ENCODE assay signal across 9 mouse cellular contexts in genomic region chr17:27512619-27513161, GRCm38 (mm10). TPM values are rescaled to one million over a fixed set of nuclear protein-coding genes. Genes with fewer than 3 reads are reported as not detected.
DNase-seq lines count a peak whose midpoint lies in the region; ATAC-seq and TF ChIP-seq lines count a peak whose summit lies in the region.
"Had no signal": no experiment of that assay in that cellular context is flagged by ENCODE, and none has a peak within 500 bp of the region (broad histone marks: within the 10 kb centered on the region; RNA-seq: fewer than 3 reads in every experiment).

No protein-coding gene starts in this region.

- no peak overlapping the region for H3K27ac ChIP-seq in testis, adult 2 months (ENCODE audit: control insufficient read depth, insufficient read depth, low read depth, low read length)
- peak overlapping the region; percentile 66 for H3K27ac ChIP-seq in hindbrain, embryonic 14.5 days
- peak overlapping the region; percentile 53 for H3K27ac ChIP-seq in midbrain, embryonic 16.5 days (ENCODE audit: low read length)

- H3K4me2 ChIP-seq in hindbrain, embryonic 14.5 days (replicated peaks): peak overlapping the region; percentile 97
- H3K4me2 ChIP-seq in midbrain, embryonic 16.5 days (ENCODE audit: low read length): peak overlapping the region; percentile 68

- H3K9ac ChIP-seq in hindbrain, embryonic 14.5 days: peak overlapping the region; percentile 78
- peak overlapping the region; percentile 89 for H3K9ac ChIP-seq in midbrain, embryonic 16.5 days (ENCODE audit: low read depth, low read length)

- TF ChIP-seq CTCF in testis, adult 2 months (IDR thresholded peaks at IDR 0.05; ENCODE audit: control insufficient read depth, insufficient read depth, insufficient replicate concordance, low read depth, low read length): no peak

- peak overlapping the region; percentile 46 for H3K4me3 ChIP-seq in testis, adult 2 months (ENCODE audit: control insufficient read depth, low read depth, low read length)
- H3K4me3 ChIP-seq in hindbrain, embryonic 14.5 days (replicated peaks; ENCODE audit: low read length): peak overlapping the region; percentile 70
- peak overlapping the region; percentile 58 for H3K4me3 ChIP-seq in midbrain, embryonic 16.5 days (ENCODE audit: low read depth, low read length)

- TF ChIP-seq POLR2A in testis, adult 2 months (IDR thresholded peaks at IDR 0.05; ENCODE audit: control insufficient read depth, low read depth, low read length): no peak

- no peaks in the 10 kb centered on the region for H3K27me3 ChIP-seq in testis, adult 2 months (ENCODE audit: control insufficient read depth, insufficient read depth, low read length)
- peaks cover 16% of the 10 kb centered on the region for H3K27me3 ChIP-seq in hindbrain, embryonic 14.5 days (ENCODE audit: control insufficient read depth, insufficient read depth, low read length)
- no peaks in the 10 kb centered on the region for H3K27me3 ChIP-seq in midbrain, embryonic 16.5 days (ENCODE audit: control insufficient read depth, insufficient read depth, low read depth, low read length)

- ATAC-seq in frontal cortex, adult (ENCODE audit: low TSS enrichment): peak; percentile 15; the same call in 1 of the 2 replicates
- no peak for ATAC-seq in hindbrain, embryonic 14.5 days (ENCODE audit: low FRiP score)
- 0 out of 2 replicates have a peak, but pooled peaks have one; percentile 12 for ATAC-seq in midbrain, embryonic 16.5 days

- H3K4me1 ChIP-seq in testis, adult 2 months (ENCODE audit: control insufficient read depth, insufficient read depth, low read length): peaks cover 11% of the 10 kb centered on the region
- H3K4me1 ChIP-seq in hindbrain, embryonic 14.5 days (replicated peaks; ENCODE audit: control insufficient read depth, insufficient read depth, low read length): peaks cover 16% of the 10 kb centered on the region
- H3K4me1 ChIP-seq in midbrain, embryonic 16.5 days (ENCODE audit: control insufficient read depth, insufficient read depth, low read length): peaks cover 17% of the 10 kb centered on the region

- H3K36me3 ChIP-seq in testis, adult 2 months (ENCODE audit: control insufficient read depth, insufficient read depth, low read length): no peaks in the 10 kb centered on the region
- no peaks in the 10 kb centered on the region for H3K36me3 ChIP-seq in hindbrain, embryonic 14.5 days (replicated peaks; ENCODE audit: control insufficient read depth, insufficient read depth)
- H3K36me3 ChIP-seq in midbrain, embryonic 16.5 days (ENCODE audit: control insufficient read depth, insufficient read depth, low read length): no peaks in the 10 kb centered on the region

- DNase-seq in frontal cortex, postnatal 36 days (ENCODE audit: low spot score in 2 of 2): no peak
- no peak for DNase-seq in testis, postnatal 14 days (ENCODE audit: low spot score)
- no peak for DNase-seq in hindbrain, embryonic 14.5 days (ENCODE audit: low spot score)
- no peak for DNase-seq in gastrocnemius, postnatal 4 days (ENCODE audit: low spot score in 2 of 2)
- no peak for DNase-seq in spleen, adult 12 weeks (ENCODE audit: low spot score)

- no peaks in the 10 kb centered on the region for H3K9me3 ChIP-seq in hindbrain, embryonic 14.5 days (ENCODE audit: control insufficient read depth, low read length)
- no peaks in the 10 kb centered on the region for H3K9me3 ChIP-seq in midbrain, embryonic 16.5 days (replicated peaks; ENCODE audit: control insufficient read depth, low read length, poor library complexity, severe bottlenecking)

- WGBS in hindbrain, embryonic 14.5 days: under 1% methylated on average over 61 of the region's 78 CpGs
- WGBS in midbrain, embryonic 16.5 days: under 1% methylated on average over 68 of the region's 78 CpGs

RNA-seq across cellular contexts. Expression of gene Grm4, which starts 8.5 kb away (rescaled TPM):
- polyA plus RNA-seq in testis, adult 2 months (2012; rRNA removed): 0.70 and 0.81 TPM in 2 replicates
- 9.0 and 10.1 TPM in 2 replicates for polyA plus RNA-seq in hindbrain, embryonic 14.5 days (2014; fragmentation: Nextera tagmentation; extraction: Ambion mirVana)
- 7.5 and 11.0 TPM in 2 replicates for polyA plus RNA-seq in midbrain, embryonic 16.5 days (2015; fragmentation: Nextera tagmentation; extraction: Ambion mirVana)
- total RNA-seq in gastrocnemius, postnatal 4 days (2021): under 1 TPM; 0.29 to 0.39 TPM
- total RNA-seq: MEL had no signal

RNA-seq across cellular contexts. Expression of gene Hmga1, which starts 43.6 kb away (rescaled TPM):
- polyA plus RNA-seq in testis, adult 2 months (2012; rRNA removed): 64.3 and 68.4 TPM in 2 replicates
- polyA plus RNA-seq in hindbrain, embryonic 14.5 days (2014; fragmentation: Nextera tagmentation; extraction: Ambion mirVana): 136 and 148 TPM in 2 replicates
- 124 and 134 TPM in 2 replicates for polyA plus RNA-seq in midbrain, embryonic 16.5 days (2015; fragmentation: Nextera tagmentation; extraction: Ambion mirVana)
- 10 to 100 TPM; 48.5 to 51.3 TPM for total RNA-seq in gastrocnemius, postnatal 4 days (2021)

RNA-seq across cellular contexts. Expression of gene AI413582, which starts 52.9 kb away (rescaled TPM):
- polyA plus RNA-seq in testis, adult 2 months (2012; rRNA removed): 20.7 and 24.5 TPM in 2 replicates
- 68.0 and 76.5 TPM in 2 replicates for polyA plus RNA-seq in hindbrain, embryonic 14.5 days (2014; fragmentation: Nextera tagmentation; extraction: Ambion mirVana)
- 55.4 and 65.8 TPM in 2 replicates for polyA plus RNA-seq in midbrain, embryonic 16.5 days (2015; fragmentation: Nextera tagmentation; extraction: Ambion mirVana)
- 1 to 10 TPM; 5.4 to 7.0 TPM for total RNA-seq in gastrocnemius, postnatal 4 days (2021)
